Mouse (Mus musculus) midbrain, embryonic 12.5 days (tissue): Measurements from ENCODE around the gene 4930562C15Rik. TPM values are rescaled to one million over a fixed set of nuclear protein-coding genes. Genes with fewer than 3 reads are reported as not detected.

ENCODE experiments used
- ATAC-seq: fragments of 200-750 bp; cut with Nextera tagmentation; 2 replicates; pipeline ENCODE4 v1.8.0; 2017; ENCODE audit warnings: low read depth, moderate TSS enrichment, moderate library complexity; ENCODE audit not compliant: low FRiP score
- H3K27ac ChIP-seq: fragments of 300-500 bp; sonication (generic); replicated peaks from 2 replicates; pipeline ENCODE4 v1.5.1; 2016; ENCODE audit warnings: mild to moderate bottlenecking
- H3K27me3 ChIP-seq: fragments of 300-500 bp; sonication (generic); 2 replicates; pipeline ENCODE4 v1.6.1; 2016; ENCODE audit warnings: mild to moderate bottlenecking
- H3K36me3 ChIP-seq: fragments of 300-500 bp; sonication (generic); 2 replicates; pipeline ENCODE4 v1.6.1; 2016
- H3K4me1 ChIP-seq: fragments of 300-500 bp; sonication (generic); 2 replicates; pipeline ENCODE4 v1.6.1; 2016
- H3K4me2 ChIP-seq: fragments of 300-500 bp; sonication (generic); replicated peaks from 2 replicates; pipeline ENCODE4 v1.6.1; 2016; ENCODE audit warnings: mild to moderate bottlenecking, moderate library complexity
- H3K4me3 ChIP-seq: fragments of 300-500 bp; sonication (generic); 2 replicates; pipeline ENCODE4 v1.5.1; 2016; ENCODE audit warnings: mild to moderate bottlenecking
- H3K9ac ChIP-seq: fragments of 300-500 bp; sonication (generic); replicated peaks from 2 replicates; pipeline ENCODE4 v1.6.1; 2016; ENCODE audit warnings: mild to moderate bottlenecking, moderate library complexity
- H3K9me3 ChIP-seq: fragments of 300-500 bp; sonication (generic); 2 replicates; pipeline ENCODE4 v1.6.1; 2016; ENCODE audit warnings: mild to moderate bottlenecking
- WGBS: fragments of 180-500 bp; shearing (Covaris S2); methylation state at CpG from one replicate; pipeline ENCODE4 v1.1.7; 2016; 5-methylcytosine and 5-hydroxymethylcytosine counted together
- polyA plus RNA-seq: library from polyadenylated mRNA; unstranded; fragments of >200 nt; fragmentation: Nextera tagmentation; extraction: Ambion mirVana; gene quantifications from 2 replicates; pipeline ENCODE4 v1.2.1, GENCODE M21; 2016

Gene 4930562C15Rik
- polyA plus RNA-seq, 1 experiment from 2014 or later = 0.75 TPM

DNA sequence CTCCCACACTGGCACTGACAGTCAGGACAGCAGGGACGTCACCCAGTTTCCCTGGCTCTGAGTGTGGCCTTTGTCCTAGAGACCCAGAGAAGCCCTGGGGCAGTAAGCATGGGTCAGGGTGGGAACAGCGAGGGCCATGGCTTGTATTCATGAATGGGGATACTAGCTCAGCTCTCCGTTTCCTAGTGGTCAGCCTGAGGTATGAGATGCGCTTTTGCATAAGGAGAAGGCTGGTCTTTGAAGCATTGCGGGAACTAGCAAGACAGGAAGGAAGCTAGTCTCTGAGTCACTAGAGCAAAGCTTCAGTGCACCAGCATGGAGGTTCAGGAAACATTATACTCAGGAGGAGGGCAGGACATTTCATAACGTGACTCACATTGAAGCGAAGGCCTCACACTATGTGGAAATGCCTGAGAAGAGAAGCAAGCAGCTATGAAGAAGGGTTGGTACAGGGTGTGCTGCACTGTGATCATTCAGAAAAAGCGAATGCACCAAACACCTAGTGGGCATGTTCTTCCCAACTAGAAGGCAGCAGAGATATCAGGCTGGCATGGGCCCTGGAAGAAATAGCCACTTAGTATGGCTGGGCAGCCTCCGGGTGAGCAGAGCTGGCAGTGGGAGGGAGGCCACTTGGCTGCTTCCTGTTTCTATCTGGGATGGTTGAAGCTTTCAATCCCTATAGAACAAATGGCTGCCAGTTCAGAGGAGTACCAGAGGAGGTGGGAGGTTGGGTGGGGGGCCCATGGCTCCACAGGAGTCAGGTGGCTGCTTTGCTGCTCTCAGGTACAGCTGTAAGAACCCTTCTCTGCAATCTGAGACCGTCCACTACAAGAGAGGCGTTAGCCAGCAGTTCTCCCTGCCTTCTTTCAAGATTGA, 77.9 kb downstream of the 4930562C15Rik start:
- H3K4me3 ChIP-seq = no peak overlapping the region
- peak; percentile 55; the same call in 1 of the 2 replicates for ATAC-seq
- H3K27ac ChIP-seq = 0 out of 2 replicates have a peak overlapping the region, but pooled peaks have one; percentile 3
- no peak overlapping the region for H3K9ac ChIP-seq
- H3K4me1 ChIP-seq = 0 out of 2 replicates have a peak, but pooled peaks cover 3% of the 10 kb centered on the region
- no peaks in the 10 kb centered on the region for H3K27me3 ChIP-seq
- no peak overlapping the region for H3K4me2 ChIP-seq
- WGBS = 79% methylated on average over 11 of the region's 11 CpGs
- peaks cover 59% of the 10 kb centered on the region for H3K36me3 ChIP-seq
- no peaks in the 10 kb centered on the region for H3K9me3 ChIP-seq

DNA sequence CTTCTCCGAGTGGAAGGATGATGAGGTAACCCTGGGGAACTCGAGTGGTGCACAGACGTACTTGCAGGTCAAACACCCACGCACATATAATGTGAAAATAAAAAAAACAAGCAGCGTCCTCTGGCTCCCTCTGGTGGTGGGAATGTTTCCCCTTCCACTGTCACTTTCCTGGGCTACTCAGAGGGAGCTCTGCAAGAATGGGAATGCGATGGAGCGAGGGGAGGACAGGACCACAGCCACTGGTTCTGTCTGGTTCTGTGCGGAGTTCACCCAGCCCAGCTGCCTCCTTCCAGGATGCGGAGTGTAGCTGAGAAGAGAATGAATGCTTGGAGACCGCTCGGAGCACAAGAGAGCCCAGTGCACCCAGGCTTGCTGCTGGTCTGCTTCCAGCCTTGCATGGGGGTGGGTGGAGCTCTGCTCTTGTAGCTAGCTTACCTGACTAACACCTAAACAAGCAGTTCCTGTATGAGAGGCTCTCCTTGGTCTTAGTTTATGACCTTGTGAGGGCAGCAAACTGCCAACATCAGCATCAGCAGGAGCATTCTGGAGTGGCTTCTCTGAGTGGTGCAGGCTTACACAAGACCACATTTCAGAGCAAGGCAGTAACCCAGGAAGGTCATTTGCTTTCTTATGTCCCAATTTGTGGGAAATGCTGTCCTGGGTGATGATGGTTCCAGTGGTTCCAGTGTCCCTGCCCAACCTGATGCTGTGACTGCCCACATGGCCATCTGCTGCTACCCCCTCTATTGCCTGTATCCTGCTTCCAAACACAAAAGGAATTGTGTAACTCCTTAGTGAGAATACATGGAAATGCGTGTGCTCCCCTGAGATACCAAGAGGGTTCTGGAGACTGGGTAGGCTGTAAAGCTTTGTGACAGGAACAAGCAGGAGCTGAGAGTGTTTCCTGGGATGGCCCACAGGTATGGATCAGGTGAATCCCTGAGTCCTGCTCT, 78.8 kb downstream of the 4930562C15Rik start:
- ATAC-seq = peak; percentile 71; the same call in 1 of the 2 replicates
- H3K4me3 ChIP-seq = no peak overlapping the region
- H3K27me3 ChIP-seq = no peaks in the 10 kb centered on the region
- WGBS = 35% methylated on average over 12 of the region's 12 CpGs
- H3K36me3 ChIP-seq = peaks cover 56% of the 10 kb centered on the region
- H3K4me1 ChIP-seq = 0 out of 2 replicates have a peak, but pooled peaks cover 3% of the 10 kb centered on the region
- H3K9ac ChIP-seq = no peak overlapping the region
- H3K27ac ChIP-seq = 0 out of 2 replicates have a peak overlapping the region, but pooled peaks have one; percentile 3
- H3K4me2 ChIP-seq = no peak overlapping the region
- no peaks in the 10 kb centered on the region for H3K9me3 ChIP-seq

DNA sequence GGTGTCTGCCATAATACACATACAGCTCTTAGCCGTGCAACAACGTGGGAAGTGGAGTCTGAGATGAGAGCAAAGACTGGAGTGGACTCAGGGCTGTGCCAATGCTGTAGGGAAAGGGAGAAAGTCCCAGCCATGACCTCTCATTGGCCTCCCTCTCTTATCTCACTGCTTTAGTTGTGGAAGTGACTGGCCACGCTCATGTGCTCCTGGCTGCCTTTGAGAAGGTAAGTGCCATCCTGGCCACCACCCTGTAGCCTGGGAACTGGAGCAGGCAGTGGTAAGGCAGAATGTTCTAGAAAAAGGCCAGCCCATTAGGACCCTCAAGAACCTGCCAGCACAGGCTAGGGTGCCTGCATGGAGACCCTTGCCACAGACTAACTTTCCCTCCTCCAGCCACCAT, 80.7 kb downstream of the 4930562C15Rik start:
- Histone ChIP-seq H3K4me3 (no peak overlapping the region), H3K27me3 (no peaks in the 10 kb centered on the region), H3K4me1 (0 out of 2 replicates have a peak, but pooled peaks cover 3% of the 10 kb centered on the region), H3K27ac (no peak overlapping the region), H3K9ac (no peak overlapping the region), H3K9me3 (no peaks in the 10 kb centered on the region), H3K4me2 (no peak overlapping the region), H3K36me3 (peaks cover 47% of the 10 kb centered on the region)
- ATAC-seq = no peak
- 94% methylated on average over 3 of the region's 3 CpGs for WGBS

DNA sequence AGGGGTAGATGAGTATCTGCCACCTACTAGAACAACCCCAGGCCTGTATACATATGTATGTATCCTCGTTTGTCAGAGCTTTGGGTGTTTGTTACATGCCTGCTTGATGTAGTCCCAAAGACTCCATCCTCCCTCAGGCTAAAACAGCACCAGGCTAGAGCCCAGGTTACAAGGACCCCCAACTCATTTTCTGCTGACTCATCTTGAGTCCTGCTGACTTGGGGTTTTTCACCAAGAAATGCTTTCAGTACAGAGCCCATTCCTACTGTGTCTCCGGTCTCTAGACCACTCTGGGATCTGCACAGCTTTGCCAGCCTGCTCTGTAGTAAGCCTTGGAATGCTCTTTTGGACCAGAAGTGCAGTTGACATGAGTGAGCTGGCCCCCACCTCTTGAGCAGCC, 81.4 kb downstream of the 4930562C15Rik start:
- no peak for ATAC-seq

More for the DNA sequence above, 81.4 kb downstream of the 4930562C15Rik start:
- no peaks in the 10 kb centered on the region for H3K9me3 ChIP-seq
- no peak overlapping the region for H3K4me3 ChIP-seq
- H3K27me3 ChIP-seq = no peaks in the 10 kb centered on the region
- H3K9ac ChIP-seq = no peak overlapping the region
- WGBS = 83% methylated on average over 2 of the region's 2 CpGs
- no peak overlapping the region for H3K4me2 ChIP-seq
- peaks cover 40% of the 10 kb centered on the region for H3K36me3 ChIP-seq
- no peak overlapping the region for H3K27ac ChIP-seq
- H3K4me1 ChIP-seq = 0 out of 2 replicates have a peak, but pooled peaks cover 3% of the 10 kb centered on the region

Other genes starting within 250 kb of the 4930562C15Rik start
- 28.2 and 35.6 TPM in 2 replicates for gene Glis2, start 240.7 kb upstream of the 4930562C15Rik start, polyA plus RNA-seq
- gene Pam16, start 210.4 kb upstream of the 4930562C15Rik start, polyA plus RNA-seq = 112 and 123 TPM in 2 replicates
- gene Vasn, start 195.5 kb upstream of the 4930562C15Rik start, polyA plus RNA-seq = 7.7 and 11.1 TPM in 2 replicates
- 55.9 and 58.5 TPM in 2 replicates for gene Dnaja3, start 195.4 kb upstream of the 4930562C15Rik start, polyA plus RNA-seq
- 21.7 and 22.6 TPM in 2 replicates for gene Coro7, start 155.6 kb upstream of the 4930562C15Rik start, polyA plus RNA-seq
- 131 and 141 TPM in 2 replicates for gene Nmral1, start 116.1 kb upstream of the 4930562C15Rik start, polyA plus RNA-seq
- gene Hmox2, start 109.1 kb upstream of the 4930562C15Rik start, polyA plus RNA-seq = 70.1 and 81.0 TPM in 2 replicates
- 95.4 and 100 TPM in 2 replicates for gene Cdip1, start 45.1 kb upstream of the 4930562C15Rik start, polyA plus RNA-seq
- gene Ubald1, start 44.9 kb downstream of the 4930562C15Rik start, polyA plus RNA-seq = 31.7 and 31.9 TPM in 2 replicates
- gene Mgrn1, start 50.8 kb downstream of the 4930562C15Rik start, polyA plus RNA-seq = 83.2 and 88.5 TPM in 2 replicates
- 117 and 124 TPM in 2 replicates for gene Nudt16l1, start 103.3 kb downstream of the 4930562C15Rik start, polyA plus RNA-seq
- 66.8 and 68.2 TPM in 2 replicates for gene Anks3, start 128.8 kb downstream of the 4930562C15Rik start, polyA plus RNA-seq
- gene Sept12, start 162.4 kb downstream of the 4930562C15Rik start, polyA plus RNA-seq = not detected in 2 replicates
- gene Smim22, start 171.9 kb downstream of the 4930562C15Rik start, polyA plus RNA-seq = 0.98 TPM in 1 of 2 replicates, not detected in the other
- gene Rogdi, start 178.1 kb downstream of the 4930562C15Rik start, polyA plus RNA-seq = 90.2 and 95.8 TPM in 2 replicates
- gene Glyr1, start 214.4 kb downstream of the 4930562C15Rik start, polyA plus RNA-seq = 235 and 240 TPM in 2 replicates
- gene Ubn1, start 214.6 kb downstream of the 4930562C15Rik start, polyA plus RNA-seq = 26.3 and 26.6 TPM in 2 replicates